Mouse (Mus musculus) cortical plate, adult 2 months (tissue): ENCODE results near the gene Tmem132c. TPM values are rescaled to one million over a fixed set of nuclear protein-coding genes. Genes with fewer than 3 reads are reported as not detected.

Experiments used
- H3K27ac ChIP-seq: fragments of 200-500 bp; 2 replicates; pipeline ENCODE4 v1.5.1; 2012; ENCODE audit warnings: low read length, control low read depth, inconsistent platforms; ENCODE audit not compliant: insufficient read depth
- H3K4me1 ChIP-seq: fragments of 200-500 bp; 2 replicates; pipeline ENCODE4 v1.6.1; 2011; ENCODE audit warnings: low read length; ENCODE audit not compliant: control insufficient read depth, insufficient read depth
- H3K4me3 ChIP-seq: fragments of 200-500 bp; 2 replicates; pipeline ENCODE4 v1.5.1; 2011; ENCODE audit warnings: mild to moderate bottlenecking, low read length, control low read depth; ENCODE audit not compliant: insufficient read depth
- CTCF ChIP-seq: fragments of 200-500 bp; IDR thresholded peaks from 2 replicates; pipeline ENCODE4 v1.5.1; 2011; ENCODE audit warnings: mild to moderate bottlenecking, control low read depth, low read length; ENCODE audit not compliant: insufficient read depth; ENCODE audit errors: extremely low read depth
- POLR2A ChIP-seq: fragments of 200-500 bp; IDR thresholded peaks from 2 replicates; pipeline ENCODE4 v1.6.1; 2011; ENCODE audit warnings: mild to moderate bottlenecking, low read length, control low read depth; ENCODE audit not compliant: insufficient read depth; ENCODE audit errors: extremely low read depth
- polyA plus RNA-seq: library from polyadenylated mRNA; depleted of rRNA; stranded (reverse); fragments of >200 nt; gene quantifications from 2 replicates; pipeline ENCODE4 v1.2.3, GENCODE M21; 2012

Gene Tmem132c
- polyA plus RNA-seq, 1 experiment, result 1.9 TPM

GRCm38 (mm10) chr5:127396889-127397288, 155.3 kb downstream of the Tmem132c start:
- Histone ChIP-seq H3K27ac (no peak overlapping the region), H3K4me3 (no peak overlapping the region), H3K4me1 (no peaks in the 10 kb centered on the region)
- TF ChIP-seq POLR2A, result no peak

DNA sequence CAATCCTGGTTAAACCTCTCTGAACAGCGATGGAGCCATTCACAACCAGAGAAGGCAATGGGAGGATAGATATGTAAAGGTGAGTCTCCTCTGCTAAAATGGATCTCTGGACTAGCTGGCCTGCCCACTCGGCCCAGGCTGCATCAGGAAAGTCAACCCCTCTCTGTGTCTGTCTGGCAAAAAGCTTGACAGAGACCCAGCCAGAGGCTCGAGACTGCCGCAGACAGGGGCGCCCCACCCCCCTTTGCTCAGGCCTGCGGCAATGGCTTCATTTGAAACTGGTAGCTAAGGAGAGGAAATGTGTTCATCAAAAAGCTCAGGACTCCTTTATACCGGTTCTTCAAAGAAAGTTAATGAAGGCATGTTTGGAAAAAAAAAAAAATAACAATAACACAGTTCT, 156.4 kb downstream of the Tmem132c start:
- no peak overlapping the region for H3K4me3 ChIP-seq

GRCm38 (mm10) chr5:127405391-127406000, 163.9 kb downstream of the Tmem132c start:
- no peak overlapping the region for H3K27ac ChIP-seq
- no peaks in the 10 kb centered on the region for H3K4me1 ChIP-seq
- no peak overlapping the region for H3K4me3 ChIP-seq
- TF ChIP-seq CTCF (no peak), POLR2A (no peak)

More for the DNA sequence above, 156.4 kb downstream of the Tmem132c start:
- Histone ChIP-seq H3K27ac (no peak overlapping the region), H3K4me1 (no peaks in the 10 kb centered on the region)
- TF ChIP-seq CTCF (no peak), POLR2A (no peak)

- no peaks in the 10 kb centered on the region for H3K4me1 ChIP-seq
- no peak overlapping the region for H3K27ac ChIP-seq
- no peak for TF ChIP-seq POLR2A
- no peak for TF ChIP-seq CTCF
- H3K4me3 ChIP-seq, result no peak overlapping the region
Observed at GRCm38 (mm10) chr5:127406014-127406655, 164.5 kb downstream of the Tmem132c start.

- H3K27ac ChIP-seq, result no peak overlapping the region
- H3K4me1 ChIP-seq, result no peaks in the 10 kb centered on the region
- no peak for TF ChIP-seq POLR2A
- no peak for TF ChIP-seq CTCF
- no peak overlapping the region for H3K4me3 ChIP-seq
Observed at GRCm38 (mm10) chr5:127416536-127416935, 174.9 kb downstream of the Tmem132c start.

DNA sequence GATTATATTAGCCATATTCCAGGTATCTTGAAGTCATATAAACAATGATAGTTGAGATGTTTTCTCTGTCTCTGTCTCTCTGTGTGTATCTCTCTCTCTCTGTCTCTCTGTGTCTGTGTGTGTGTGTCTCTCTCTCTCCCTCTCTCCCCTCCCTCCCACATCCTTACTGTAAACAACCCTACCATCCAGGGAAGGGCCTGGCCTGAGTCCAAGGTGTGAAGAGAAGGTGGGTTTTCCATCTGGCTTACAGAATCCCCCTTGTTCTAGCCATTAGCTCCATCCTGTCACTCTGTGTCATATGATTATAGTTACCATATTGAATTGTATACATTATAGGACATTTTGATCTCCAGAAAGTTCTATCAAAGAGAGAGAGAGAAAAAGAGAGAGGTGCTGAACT, 182.3 kb downstream of the Tmem132c start:
- no peak overlapping the region for H3K27ac ChIP-seq
- no peak overlapping the region for H3K4me3 ChIP-seq
- TF ChIP-seq CTCF, result no peak
- TF ChIP-seq POLR2A, result no peak
- H3K4me1 ChIP-seq, result no peaks in the 10 kb centered on the region

DNA sequence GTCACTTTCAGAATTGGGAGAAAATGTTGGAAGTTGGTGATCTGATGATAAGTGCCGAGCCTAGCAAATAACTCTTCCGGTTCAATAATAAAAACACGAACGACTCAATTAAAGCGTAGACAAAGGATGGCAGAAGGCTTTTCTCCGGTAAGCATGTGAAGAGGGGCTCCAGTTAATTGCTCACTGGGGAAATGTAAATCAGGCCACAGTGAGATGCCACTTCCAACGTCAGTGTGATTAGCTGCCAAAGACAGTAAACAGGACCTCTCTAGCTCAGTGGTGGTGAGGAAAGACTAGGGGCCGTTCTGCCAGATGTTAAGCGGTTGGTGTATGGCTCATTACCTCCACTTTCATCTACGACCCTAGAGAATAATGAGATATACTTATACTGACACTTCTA, 187.5 kb downstream of the Tmem132c start:
- Histone ChIP-seq H3K27ac (no peak overlapping the region), H3K4me3 (no peak overlapping the region), H3K4me1 (no peaks in the 10 kb centered on the region)
- no peak for TF ChIP-seq CTCF
- no peak for TF ChIP-seq POLR2A

DNA sequence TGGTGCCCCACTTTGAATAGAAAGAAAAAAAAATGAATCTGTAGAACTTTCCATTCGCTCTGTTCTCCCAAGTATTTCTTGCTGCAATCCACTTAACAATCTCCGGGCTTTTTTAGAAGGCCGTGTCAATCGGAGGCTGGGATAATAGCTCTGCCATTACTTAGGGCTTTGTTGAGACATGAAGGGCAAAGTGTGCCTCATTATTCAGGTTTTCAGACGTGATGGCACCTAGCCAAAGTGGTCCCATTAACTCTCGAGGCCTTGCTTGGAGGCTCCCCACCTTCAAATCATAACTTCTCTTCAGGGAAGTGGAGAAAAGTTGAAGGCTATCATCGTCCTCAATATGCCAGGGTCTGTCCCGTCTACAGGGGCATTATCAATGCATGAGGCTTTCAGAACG, 190.0 kb downstream of the Tmem132c start:
- Histone ChIP-seq H3K4me3 (no peak overlapping the region), H3K27ac (no peak overlapping the region), H3K4me1 (no peaks in the 10 kb centered on the region)
- no peak for TF ChIP-seq POLR2A
- TF ChIP-seq CTCF, result no peak

- Histone ChIP-seq H3K27ac (no peak overlapping the region), H3K4me1 (no peaks in the 10 kb centered on the region), H3K4me3 (no peak overlapping the region)
- no peak for TF ChIP-seq POLR2A
- TF ChIP-seq CTCF, result no peak
Observed at GRCm38 (mm10) chr5:127436836-127437235, 195.2 kb downstream of the Tmem132c start.

DNA sequence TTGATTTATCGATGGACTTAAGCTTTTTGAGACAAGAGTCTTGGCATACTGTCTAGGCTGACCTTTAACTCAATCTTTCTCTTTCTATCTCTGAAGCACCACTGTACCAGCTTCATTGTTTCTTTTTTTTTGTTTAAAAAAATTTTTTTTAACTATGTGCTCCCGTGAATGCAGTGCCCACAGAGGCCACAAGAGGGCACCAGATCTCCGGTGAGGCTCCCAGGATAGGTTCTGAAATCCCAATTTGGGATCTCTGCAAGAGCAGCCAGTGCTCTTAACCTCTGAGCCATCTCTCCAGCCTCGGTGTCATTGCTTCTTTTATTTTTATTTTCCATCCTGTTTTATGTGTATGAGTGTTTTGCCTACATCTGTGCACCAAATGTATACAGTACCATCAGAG, 197.0 kb downstream of the Tmem132c start:
- Histone ChIP-seq H3K27ac (no peak overlapping the region), H3K4me3 (no peak overlapping the region), H3K4me1 (no peaks in the 10 kb centered on the region)
- TF ChIP-seq POLR2A, result no peak
- TF ChIP-seq CTCF, result no peak
